Mouse (Mus musculus): ENCODE measurements around the gene Nbas. TPM values are rescaled to one million over a fixed set of nuclear protein-coding genes. Genes with fewer than 3 reads are reported as not detected.

Gene Nbas
- total RNA-seq, 1 experiment from 2014 or later: 13.8 TPM

DNA sequence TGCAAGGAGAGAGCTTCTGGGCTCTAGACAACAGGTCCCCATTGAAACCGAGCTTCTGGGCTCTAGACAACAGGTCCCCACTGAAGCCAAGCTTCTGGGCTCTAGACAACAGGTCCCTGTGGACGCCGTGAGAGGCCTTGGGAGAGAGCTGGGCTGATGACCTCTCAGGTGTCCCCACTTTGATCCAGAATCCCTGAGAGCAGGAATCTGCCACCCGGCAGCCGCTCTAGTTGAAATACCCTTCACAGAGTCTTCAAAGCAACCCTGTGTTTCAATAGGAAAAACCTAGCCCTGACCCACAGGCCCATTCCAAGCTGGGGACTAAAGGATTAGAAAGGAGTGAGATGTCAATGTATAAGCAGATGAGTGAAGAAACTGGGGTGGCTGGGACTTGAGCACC lies 320.1 kb downstream of the Nbas start:
- no peak for ATAC-seq (ENCODE audit: extremely low read depth, insufficient number of reproducible peaks, low FRiP score, poor library complexity, severe bottlenecking)

DNA sequence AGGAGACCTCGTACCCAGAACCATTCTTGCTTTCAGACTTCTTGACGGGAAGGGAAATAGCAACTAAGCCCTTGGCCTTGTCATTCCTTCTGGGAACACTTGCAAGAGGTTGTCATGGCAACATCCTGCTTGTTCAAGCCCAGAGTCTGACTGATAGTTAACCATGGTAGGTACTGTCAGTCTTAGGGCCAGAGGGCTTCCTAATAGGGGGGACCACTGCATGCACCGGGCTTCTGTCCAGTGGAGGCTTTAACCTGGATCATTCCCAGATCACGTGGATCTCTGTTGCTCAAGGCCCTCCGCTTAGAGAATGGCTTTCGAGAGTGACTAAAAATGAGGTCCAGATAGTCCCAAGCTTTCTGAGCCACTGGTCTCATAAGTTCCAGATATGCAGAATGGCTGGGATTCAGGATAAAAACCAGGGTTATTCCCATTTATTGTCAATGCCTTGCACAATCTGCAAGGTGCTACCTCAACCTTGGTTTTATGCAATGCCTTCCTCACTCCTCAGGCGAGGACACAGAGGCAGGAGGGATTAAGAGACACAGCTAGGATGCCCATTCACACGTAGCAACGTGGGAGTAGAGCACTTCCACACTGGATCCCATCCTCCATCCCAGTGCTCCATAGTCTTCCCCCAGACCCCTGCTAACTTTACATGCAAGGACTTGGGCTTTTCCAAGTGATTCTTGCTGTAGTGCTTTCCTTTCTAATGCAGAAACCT lies 326.0 kb downstream of the Nbas start:
- ATAC-seq (ENCODE audit: extremely low read depth, insufficient number of reproducible peaks, low FRiP score, poor library complexity, severe bottlenecking): no peak

DNA sequence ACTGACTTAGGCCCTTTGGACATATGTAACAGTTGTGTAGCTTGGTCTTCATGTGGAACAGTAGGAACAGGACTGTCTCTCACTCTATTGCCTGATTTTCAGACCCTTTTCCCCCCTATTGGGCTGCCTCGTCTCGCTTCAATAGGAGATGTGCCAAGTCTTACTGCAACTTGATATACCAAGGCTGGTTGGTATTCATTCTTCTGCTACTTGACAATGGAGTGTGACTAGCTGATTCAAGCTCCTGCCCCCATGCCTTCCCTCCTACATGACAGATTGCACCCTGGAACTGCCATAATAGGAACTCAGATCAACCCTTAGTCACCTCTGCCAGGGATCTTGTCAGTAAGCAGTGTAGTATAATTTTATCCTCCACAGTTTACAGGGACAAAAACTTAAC lies 328.1 kb downstream of the Nbas start:
- no peak for ATAC-seq (ENCODE audit: extremely low read depth, insufficient number of reproducible peaks, low FRiP score, poor library complexity, severe bottlenecking)

DNA sequence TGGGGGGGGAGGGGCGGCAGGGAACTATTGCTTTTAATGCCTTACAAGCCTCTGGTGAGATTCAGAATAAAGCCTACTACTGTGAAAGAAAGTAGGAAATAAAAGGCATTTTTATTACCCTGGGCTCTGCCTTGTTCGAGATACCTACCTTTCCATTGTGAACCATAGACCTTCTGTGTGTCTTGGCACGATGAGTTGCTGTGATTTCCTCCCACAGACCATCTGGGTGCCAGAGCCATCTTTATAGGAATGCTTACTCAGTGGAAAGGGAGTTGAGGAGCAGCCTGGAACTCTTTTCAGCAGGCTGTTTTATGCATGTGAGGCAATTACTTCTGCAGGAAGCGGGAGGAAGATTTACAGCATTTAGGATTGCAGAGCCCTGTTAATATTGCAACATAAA lies 329.6 kb downstream of the Nbas start:
- ATAC-seq (ENCODE audit: extremely low read depth, insufficient number of reproducible peaks, low FRiP score, poor library complexity, severe bottlenecking): no peak

DNA sequence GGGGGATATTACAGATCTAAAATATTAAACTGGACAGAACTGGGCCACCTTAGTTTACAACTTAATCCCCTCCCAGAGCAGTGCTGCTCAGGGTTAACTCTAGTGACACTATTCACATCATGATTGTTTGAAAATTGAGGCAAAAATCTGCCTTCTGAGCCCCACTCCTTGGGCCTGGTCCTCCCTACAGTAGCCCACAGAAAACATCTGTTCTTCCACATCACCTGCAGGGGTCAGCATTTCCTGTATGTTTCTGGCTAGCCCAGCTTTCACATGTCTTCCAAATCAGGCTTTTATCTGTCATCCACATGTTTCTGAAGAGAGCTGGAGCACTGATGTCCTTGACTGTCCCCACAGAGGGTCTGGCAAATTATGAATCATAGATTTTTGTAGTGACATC lies 333.5 kb downstream of the Nbas start:
- ATAC-seq (ENCODE audit: extremely low read depth, insufficient number of reproducible peaks, low FRiP score, poor library complexity, severe bottlenecking): no peak

DNA sequence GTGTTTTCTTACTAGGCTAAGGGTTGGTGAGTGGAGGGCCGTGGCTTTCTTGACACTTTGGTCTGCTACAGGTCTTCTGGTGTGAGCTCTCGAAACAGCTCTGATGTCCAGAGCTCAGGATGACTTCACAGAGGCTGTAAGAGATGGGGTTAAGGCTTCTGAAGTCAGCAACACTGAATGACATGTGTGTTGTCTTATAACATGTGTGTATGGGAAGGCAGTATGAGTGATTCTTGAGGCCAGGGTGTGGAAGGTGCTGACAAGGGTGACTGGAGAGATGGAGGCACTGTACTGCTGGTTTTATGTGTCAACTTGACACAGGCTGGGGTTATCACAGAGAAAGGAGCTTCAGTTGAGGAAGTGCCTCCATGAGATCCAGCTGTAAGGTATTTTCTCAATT lies 338.1 kb downstream of the Nbas start:
- ATAC-seq (ENCODE audit: extremely low read depth, insufficient number of reproducible peaks, low FRiP score, poor library complexity, severe bottlenecking): no peak

DNA sequence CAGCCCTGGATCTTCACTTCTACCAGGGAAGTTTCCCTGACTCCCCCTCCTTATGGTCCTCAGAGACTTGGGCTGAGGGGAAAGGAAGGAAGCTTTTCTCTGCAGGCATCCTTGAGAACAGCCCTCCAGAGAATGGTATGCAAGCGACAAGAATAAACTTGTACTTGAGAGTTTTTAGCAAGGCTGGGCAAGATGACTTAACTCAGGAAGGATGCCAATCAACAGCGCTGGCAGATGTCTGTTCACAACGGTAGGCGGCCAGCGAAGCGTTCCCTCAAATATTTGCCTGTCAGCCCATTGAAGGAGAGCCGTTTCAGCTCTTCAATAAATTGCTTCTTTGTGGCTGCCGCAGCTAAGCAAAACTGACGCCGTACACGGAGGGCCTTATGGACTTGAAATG lies 340.1 kb downstream of the Nbas start:
- ATAC-seq (ENCODE audit: extremely low read depth, insufficient number of reproducible peaks, low FRiP score, poor library complexity, severe bottlenecking): no peak

DNA sequence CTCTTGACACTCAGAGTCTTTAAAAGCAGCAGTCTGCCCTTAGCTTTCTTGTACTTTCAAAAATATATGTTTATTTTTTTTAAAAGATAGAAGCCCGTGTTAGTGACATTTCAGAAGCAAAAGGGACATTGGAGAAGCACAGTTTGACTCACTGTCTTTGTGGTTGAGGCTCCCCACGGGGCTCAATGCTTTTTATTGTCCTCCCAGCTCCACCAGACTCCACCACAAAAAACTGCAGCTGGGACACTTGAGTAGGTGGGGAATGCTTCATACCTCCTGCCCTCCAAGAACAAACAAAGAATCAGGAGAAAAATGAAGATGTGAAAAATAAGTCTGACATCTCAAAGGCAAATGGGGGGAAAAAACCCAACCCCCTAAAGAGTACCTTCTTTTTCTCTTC lies 344.1 kb downstream of the Nbas start:
- ATAC-seq (ENCODE audit: extremely low read depth, insufficient number of reproducible peaks, low FRiP score, poor library complexity, severe bottlenecking): no peak

DNA sequence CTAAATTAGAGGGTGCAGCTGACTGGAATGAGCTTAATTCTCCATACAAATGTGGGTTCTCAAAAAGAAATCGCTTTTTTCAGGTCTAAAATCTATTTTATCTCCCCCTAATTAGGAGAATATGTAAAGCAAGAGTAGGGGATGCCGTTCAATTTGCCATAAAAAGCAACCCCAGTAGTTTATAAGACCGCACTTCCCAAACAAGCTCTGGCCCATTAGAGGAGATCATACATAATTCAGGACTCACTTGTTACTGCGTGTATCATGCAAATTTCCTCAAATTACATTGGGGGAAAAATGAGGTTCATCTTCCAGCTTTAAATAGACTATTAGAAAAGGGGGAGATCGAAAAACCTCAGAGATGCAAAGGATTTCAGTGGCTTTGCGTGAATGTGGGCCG lies 346.7 kb downstream of the Nbas start:
- ATAC-seq (ENCODE audit: extremely low read depth, insufficient number of reproducible peaks, low FRiP score, poor library complexity, severe bottlenecking): no peak

DNA sequence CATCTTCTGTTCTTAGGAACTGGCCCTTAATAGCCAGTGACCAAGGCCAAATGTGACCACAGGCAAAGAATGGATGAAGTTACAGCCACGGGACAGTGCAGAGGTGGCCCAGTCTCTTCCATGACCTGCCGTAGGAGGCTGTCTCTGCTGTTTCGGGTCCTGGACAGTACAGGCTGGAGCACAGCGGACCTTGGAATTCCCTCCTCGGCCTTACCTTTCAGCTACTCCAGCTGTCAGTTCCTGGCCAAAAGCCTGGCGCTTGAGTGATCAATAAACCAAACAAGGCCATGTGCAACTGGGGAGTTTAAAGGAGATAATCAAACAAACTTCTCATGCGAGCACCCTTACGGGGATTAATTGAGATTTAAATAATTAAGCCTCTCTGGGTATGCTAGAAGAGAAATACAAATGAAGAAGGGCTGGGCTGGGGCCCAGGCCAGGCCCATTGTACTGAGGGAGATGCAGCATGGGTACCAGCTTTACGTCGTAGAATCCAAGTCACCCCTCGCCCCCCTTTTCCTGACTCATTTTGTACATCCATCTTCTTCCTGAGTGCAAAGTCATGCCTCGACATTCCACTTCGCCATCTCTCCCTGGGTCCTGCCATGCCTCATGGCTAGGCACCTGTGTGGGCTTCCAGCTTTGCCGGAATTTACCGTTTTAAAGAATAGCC lies 353.4 kb downstream of the Nbas start:
- no peak for ATAC-seq (ENCODE audit: extremely low read depth, insufficient number of reproducible peaks, low FRiP score, poor library complexity, severe bottlenecking)

DNA sequence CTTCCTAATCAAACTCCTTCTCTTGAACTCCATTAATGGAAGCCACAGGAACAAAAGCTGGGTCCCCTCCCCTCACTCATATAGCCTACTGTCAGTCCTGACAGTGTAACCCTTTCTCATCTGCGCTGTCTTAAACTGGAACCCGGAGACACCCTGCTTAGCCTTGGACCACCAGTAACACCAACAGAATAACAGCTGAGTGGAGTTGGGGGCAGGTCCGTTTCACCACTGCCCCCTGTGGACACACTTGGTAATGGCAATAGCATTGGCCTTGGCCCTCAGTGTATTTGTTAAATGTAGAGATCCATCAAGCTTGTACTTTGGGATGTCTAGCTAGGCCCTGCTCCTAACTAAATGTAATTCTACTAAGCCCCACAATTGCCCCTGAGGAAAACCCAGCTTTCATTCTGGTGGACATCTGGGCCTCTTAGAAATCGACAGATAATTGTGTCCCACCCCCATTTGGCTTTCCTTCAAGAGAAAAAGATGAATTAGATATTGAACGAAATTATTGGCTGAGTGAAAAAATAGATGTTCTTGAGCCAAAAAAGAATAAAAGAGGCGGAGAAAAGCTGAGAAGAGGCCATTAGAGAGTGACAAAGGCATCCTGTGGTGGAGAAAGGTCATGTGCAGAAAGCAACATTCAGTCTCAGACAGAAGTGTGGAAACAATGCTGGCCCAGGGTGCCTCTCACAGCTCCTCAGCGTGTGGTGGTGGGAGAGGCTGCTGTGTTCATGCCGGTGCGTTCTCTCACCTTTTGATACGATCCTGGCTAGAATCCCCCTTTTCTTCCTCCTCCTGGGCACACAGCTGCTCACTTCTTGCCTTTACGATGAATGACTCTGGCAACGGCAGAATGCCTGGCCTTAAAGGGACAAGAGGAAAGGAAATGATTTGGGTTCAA lies 358.1 kb downstream of the Nbas start:
- no peak for ATAC-seq (ENCODE audit: extremely low read depth, insufficient number of reproducible peaks, low FRiP score, poor library complexity, severe bottlenecking)

Other genes starting within 250 kb of the Nbas start
- 37.0 and 55.5 TPM in 2 replicates for gene Ddx1, start 19.9 kb upstream of the Nbas start, total RNA-seq (2017)

All from neutrophil, adult 5-6 weeks (primary cell).